Mouse (Mus musculus) left cerebral cortex, postnatal 36 days (tissue): Measurements from ENCODE around the gene Klra17. TPM values are rescaled to one million over a fixed set of nuclear protein-coding genes. Genes with fewer than 3 reads are reported as not detected.
"Not testable (repeated sequence)": the region's sequence is repeated elsewhere in the genome, so short reads cannot be mapped to it uniquely, and the experiment has no call there.

Experiments
- DNase-seq, 2 experiments: peaks; one replicate each; pipeline ENCODE4 v3.0.0; 2021 to 2022; ENCODE audit warnings: low spot score in 2 of 2, mixed read lengths in 1 of 2
- intact Hi-C: fragments of 180-260 bp; cut with DNase I; formaldehyde crosslinking; loops from one replicate; pipeline ENCODE4 v1.15.1; 2025
- total RNA-seq, 2 experiments: library from RNA; stranded (reverse); gene quantifications; 2 replicates each; pipeline ENCODE4 v1.2.3; 2021

Gene Klra17
- total RNA-seq: not detected

GRCm38 (mm10) chr6:129876549-129876948 lies at the start of gene Klra17:
TSS of gene Klra17 (minus strand) at chr6:129876672.
- DNase-seq: no peak
- intact Hi-C loops: no loop called here

GRCm38 (mm10) chr6:129917476-129917946 lies 41.0 kb upstream of the Klra17 start, which contains the start of gene Klra5:
TSS of gene Klra5 (minus strand) at chr6:129917650.
- intact Hi-C loops, DNase-seq: not testable (repeated sequence)

DNA sequence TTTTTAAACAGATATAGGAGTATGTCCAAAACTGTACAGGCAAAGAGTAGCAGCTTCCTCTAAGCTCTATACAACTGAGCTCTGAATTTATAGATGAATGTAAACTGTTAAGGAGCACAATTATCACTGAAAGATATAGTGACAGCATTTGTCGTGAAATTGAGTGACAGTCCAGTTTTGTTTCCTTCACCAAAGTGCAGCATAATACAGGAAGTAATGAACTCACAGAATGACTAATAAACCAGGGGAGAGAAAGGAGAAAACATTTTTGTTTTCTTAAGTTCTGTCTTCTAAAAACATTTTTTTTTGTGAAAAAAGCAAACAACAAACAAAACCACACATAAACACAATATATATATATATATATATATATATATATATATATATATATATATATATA lies 40.5 kb upstream of the Klra17 start:
- no peak for DNase-seq
- intact Hi-C loops: no loop called here

- intact Hi-C loops: no loop called here
- DNase-seq: no peak
Observed at GRCm38 (mm10) chr6:129882525-129882924, 6.1 kb upstream of the Klra17 start.

DNA sequence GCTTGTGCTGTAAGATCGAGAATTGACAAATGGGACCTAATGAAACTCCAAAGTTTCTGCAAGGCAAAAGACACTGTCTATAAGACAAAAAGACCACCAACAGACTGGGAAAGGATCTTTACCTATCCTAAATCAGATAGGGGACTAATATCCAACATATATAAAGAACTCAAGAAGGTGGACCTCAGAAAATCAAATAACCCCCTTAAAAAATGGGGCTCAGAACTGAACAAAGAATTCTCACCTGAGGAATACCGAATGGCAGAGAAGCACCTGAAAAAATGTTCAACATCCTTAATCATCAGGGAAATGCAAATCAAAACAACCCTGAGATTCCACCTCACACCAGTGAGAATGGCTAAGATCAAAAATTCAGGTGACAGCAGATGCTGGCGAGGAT lies 14.1 kb downstream of the Klra17 start, which contains the start of gene Gm17631:
Gm17631 (plus strand) TSS at position 301 of the 400 bp plus-strand sequence.
- intact Hi-C loops: not testable (repeated sequence)

DNA sequence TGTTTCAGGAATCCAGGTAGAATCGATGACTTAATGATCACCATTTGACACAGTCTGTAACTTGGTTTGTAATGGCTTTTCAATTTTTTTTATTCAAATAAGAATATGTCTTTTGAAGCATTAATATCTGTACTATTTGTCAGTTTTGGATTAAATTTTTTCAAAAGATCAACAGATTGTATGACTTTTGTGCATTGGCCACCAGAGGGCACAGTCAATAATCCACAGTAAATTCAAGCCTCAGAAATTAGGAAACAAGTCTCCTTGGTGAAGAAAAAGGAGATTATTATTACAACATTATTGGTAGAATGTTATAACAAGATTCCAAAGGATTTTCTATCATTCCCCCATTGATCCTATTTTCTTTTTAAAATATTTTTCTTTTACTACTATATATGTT lies 50.9 kb downstream of the Klra17 start:
- no peak for DNase-seq
- intact Hi-C loops: no loop called here

More for the DNA sequence above, 14.1 kb downstream of the Klra17 start, which contains the start of gene Gm17631:
- DNase-seq: not testable (repeated sequence)

DNA sequence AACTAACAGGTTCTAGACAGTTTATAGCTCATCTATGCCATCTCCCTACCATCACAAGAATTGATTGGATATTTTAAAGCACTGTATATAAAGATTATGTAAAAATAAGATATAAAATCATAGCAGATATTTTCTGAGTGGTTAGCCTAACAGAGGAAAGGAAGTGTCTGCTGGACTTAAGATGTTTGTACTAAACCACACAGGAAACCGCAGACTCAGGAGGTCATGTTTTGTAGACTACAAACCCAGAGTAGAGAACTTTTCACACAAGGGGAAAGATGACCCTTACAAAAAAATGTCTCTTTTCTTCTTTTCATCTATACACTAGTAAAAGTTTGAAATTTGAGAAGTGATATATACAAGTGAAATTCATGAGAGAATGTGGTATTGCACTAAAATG lies 52.5 kb downstream of the Klra17 start:
- DNase-seq: no peak
- intact Hi-C loops: no loop called here

DNA sequence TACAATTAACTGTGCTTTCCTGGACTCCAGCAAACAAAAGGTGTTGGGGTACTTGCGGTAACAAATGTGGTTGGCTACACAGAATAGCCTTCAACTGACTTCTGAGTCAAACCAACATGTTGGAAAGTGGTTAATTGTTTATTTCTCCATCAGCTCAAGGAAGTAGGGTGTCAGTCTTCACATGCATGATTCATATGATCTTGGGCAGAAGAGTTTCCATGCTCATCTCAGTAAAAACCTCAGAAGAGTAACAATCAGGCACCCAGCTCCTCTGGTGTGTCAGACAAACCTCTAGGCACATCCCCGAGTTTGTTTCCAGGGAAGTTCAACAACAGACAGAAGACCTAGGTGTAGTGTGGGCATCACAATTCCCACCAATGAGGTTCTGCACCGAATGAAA lies 58.7 kb downstream of the Klra17 start:
- intact Hi-C loops: loop anchor here (2.0 kb wide), 1 partner anchor 33 kb away; the partner anchor contains the start of gene Gm156
- DNase-seq: no peak

DNA sequence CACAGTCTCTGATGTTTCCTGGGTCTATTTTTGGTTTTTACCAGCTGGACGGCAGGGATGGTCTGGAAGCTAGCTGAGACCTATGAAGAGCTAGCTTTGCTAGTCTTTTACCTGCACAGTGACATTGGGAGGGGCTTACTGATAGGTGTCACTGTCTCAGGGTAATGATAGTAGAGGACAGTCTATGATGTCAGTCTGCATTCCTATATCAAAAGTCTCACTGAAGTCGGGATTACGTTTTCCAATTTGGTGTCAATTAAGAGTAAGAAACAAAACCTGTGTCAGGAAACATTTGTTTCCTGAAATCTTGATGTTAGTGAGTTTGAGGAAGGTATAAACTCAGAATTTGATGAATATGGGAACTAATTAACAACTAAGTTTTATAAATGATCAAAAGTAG lies 92.3 kb downstream of the Klra17 start, which contains the start of gene Gm156:
Gm156 (minus strand) TSS at position 101 of the 400 bp plus-strand sequence.
- not testable (repeated sequence) for DNase-seq
- intact Hi-C loops: loop anchor here (2.0 kb wide), 1 partner anchor 35 kb away; no protein-coding TSS in a partner anchor

Other genes starting within 250 kb of the Klra17 start
- gene Klrc3, start 233.3 kb downstream of the Klra17 start, total RNA-seq: not detected
- gene Klrc2, start 216.0 kb downstream of the Klra17 start, total RNA-seq: not detected
- gene Klrc1, start 197.7 kb downstream of the Klra17 start, total RNA-seq: not detected
- gene Klri1, start 159.5 kb downstream of the Klra17 start, total RNA-seq: not detected
- gene Klri2, start 136.2 kb downstream of the Klra17 start, total RNA-seq: not detected
- not detected for gene Gm156, start 92.4 kb downstream of the Klra17 start, total RNA-seq
- gene Gm17631, start 14.0 kb downstream of the Klra17 start, total RNA-seq: not detected
- gene Klra5, start 41.0 kb upstream of the Klra17 start, total RNA-seq: not detected
- not detected for gene Klra6, start 150.3 kb upstream of the Klra17 start, total RNA-seq
- not detected for gene Klra4, start 190.6 kb upstream of the Klra17 start, total RNA-seq